Mouse (Mus musculus): ENCODE results near the gene Rpl32. TPM values are rescaled to one million over a fixed set of nuclear protein-coding genes. Genes with fewer than 3 reads are reported as not detected.
A peak's percentile ranks its signal among the peaks of the same experiment; 100 is the strongest.

Rpl32 gene
- 1,664 and 1,794 TPM in 2 replicates for polyA plus RNA-seq (2014; fragmentation: Nextera tagmentation; extraction: Ambion mirVana)

DNA sequence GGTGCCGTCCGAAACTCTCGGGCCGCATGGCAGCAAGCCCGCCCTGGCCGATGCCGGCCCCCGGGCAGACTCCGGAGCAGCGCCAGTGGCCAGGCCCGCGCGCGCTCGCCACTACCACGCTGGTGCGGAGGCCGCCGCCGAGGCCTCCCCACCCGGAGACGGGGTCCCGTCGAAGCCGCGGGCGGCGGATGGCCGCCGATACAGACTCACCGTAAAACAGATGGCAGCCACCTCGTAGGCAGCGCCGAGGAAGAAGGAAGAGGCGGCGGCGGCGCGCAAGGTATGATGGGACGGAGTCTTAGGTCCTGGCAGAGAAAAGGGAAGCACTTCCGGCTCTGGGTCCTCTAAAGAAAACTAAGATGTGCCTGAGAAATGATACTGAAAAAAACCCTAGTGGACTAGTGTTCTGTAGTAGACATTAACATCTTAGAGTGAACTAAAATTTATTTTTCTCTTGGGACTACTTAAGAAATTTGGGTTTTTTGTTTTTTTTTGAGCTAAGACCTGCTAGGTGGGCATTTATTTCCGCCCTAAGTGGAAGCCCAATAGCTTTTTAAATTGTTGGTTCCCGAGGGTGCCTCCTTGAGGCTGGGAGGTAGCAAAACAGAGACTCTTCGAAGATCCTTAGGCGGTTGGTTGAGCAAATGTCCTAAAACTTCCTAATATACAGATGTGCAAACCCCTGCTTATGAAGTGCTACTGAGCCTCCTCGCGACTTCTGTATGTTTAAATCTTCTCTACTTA, at the start of gene Rpl32:
Rpl32 (minus strand) TSS at position 260 of the 744 bp plus-strand sequence.
- H3K4me3 ChIP-seq (ENCODE audit: low read depth, low read length), result peak within 1 kb of the TSS; percentile 98
- H3K9me3 ChIP-seq (ENCODE audit: control insufficient read depth, low read length), result no peaks in the 10 kb centered on the region
- peaks cover 18% of the 10 kb centered on the region for H3K4me1 ChIP-seq (replicated peaks; ENCODE audit: control insufficient read depth, insufficient read depth, low read length)
- ATAC-seq (replicated peaks; ENCODE audit: low FRiP score) (peak; percentile 83), DNase-seq (ENCODE audit: low spot score) (peak; percentile 92)
- peaks cover 9% of the 10 kb centered on the region for H3K36me3 ChIP-seq (ENCODE audit: control insufficient read depth, insufficient read depth, low read length)
- H3K27me3 ChIP-seq (ENCODE audit: control insufficient read depth, insufficient read depth, low read length), result no peaks in the 10 kb centered on the region
- H3K9ac ChIP-seq (ENCODE audit: low read length), result peak within 1 kb of the TSS; percentile 100
- peak within 1 kb of the TSS; percentile 91 for H3K27ac ChIP-seq (ENCODE audit: low read depth, low read length)
- WGBS, result under 1% methylated on average over 47 of the region's 47 CpGs
- H3K4me2 ChIP-seq (ENCODE audit: low read depth, low read length, severe bottlenecking), result peak within 1 kb of the TSS; percentile 90

DNA sequence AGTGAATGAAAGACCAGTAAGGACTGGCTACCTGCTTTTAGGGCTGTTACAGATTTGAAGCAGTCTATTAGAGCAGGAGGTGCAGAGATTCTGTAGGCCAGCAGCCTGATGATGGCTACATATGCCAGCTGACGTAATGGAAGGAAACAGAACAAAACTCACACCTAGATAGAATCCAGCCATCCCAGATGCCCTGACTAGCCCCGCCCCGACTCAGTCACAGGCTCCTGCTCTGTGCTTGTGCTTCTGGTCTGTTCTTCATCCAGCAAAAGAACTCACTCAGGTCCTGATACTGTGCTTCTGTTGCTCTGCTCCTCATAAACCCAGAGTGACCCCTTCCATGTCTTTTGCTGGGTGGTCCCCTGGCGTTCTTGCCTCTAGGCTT, 47.8 kb upstream of the Rpl32 start:
- peaks cover 5% of the 10 kb centered on the region; the same call in 1 of the 2 replicates for H3K4me1 ChIP-seq (replicated peaks; ENCODE audit: control insufficient read depth, insufficient read depth, low read length)
- no peak overlapping the region for H3K9ac ChIP-seq (ENCODE audit: low read length)
- H3K36me3 ChIP-seq (ENCODE audit: control insufficient read depth, insufficient read depth, low read length), result no peaks in the 10 kb centered on the region; the same call in 1 of the 2 replicates
- H3K4me2 ChIP-seq (ENCODE audit: low read depth, low read length, severe bottlenecking), result no peak overlapping the region
- DNase-seq (ENCODE audit: low spot score), result no peak
- 96% methylated on average over 4 of the region's 4 CpGs for WGBS
- no peak overlapping the region for H3K4me3 ChIP-seq (ENCODE audit: low read depth, low read length)
- ATAC-seq (replicated peaks; ENCODE audit: low FRiP score), result no peak
- no peaks in the 10 kb centered on the region for H3K27me3 ChIP-seq (ENCODE audit: control insufficient read depth, insufficient read depth, low read length)
- H3K27ac ChIP-seq (ENCODE audit: low read depth, low read length), result no peak overlapping the region
- no peaks in the 10 kb centered on the region for H3K9me3 ChIP-seq (ENCODE audit: control insufficient read depth, low read length)

DNA sequence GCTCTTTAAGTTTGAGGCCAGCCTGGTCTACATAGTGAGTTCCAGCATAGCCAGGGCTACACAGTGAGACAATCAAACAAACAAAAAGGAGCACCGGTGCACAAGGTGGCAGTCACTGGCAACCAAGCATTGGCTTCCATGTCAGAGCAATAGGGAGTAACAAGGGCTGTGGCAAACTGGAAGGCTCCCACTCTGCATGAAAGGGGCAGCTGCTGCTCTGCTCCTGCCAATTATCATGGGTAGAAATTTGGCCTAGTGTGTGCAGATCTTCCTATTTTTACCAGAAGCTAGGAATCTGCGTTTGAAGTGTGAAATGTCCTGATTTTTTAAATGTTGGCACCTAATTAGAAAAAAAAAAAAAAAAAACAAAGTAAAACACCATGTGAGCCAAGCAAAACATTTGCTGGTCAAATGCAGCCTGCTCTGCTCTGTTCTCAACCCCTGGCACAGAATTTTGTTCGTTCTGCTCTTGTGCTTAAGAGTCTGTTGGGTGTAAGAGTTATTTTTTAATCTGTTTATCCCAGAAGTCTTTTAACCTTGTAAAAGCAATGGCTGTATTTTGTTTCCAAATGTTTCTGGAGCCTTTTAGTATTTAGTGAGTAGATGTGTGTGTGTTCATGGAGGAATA, 47.3 kb upstream of the Rpl32 start:
- H3K4me3 ChIP-seq (ENCODE audit: low read depth, low read length), result no peak overlapping the region
- H3K4me2 ChIP-seq (ENCODE audit: low read depth, low read length, severe bottlenecking), result no peak overlapping the region
- WGBS, result 90% methylated on average over 3 of the region's 3 CpGs
- H3K27ac ChIP-seq (ENCODE audit: low read depth, low read length), result no peak overlapping the region
- no peaks in the 10 kb centered on the region; the same call in 1 of the 2 replicates for H3K36me3 ChIP-seq (ENCODE audit: control insufficient read depth, insufficient read depth, low read length)
- H3K4me1 ChIP-seq (replicated peaks; ENCODE audit: control insufficient read depth, insufficient read depth, low read length), result peaks cover 5% of the 10 kb centered on the region; the same call in 1 of the 2 replicates
- ATAC-seq (replicated peaks; ENCODE audit: low FRiP score) (no peak), DNase-seq (ENCODE audit: low spot score) (no peak)
- H3K9me3 ChIP-seq (ENCODE audit: control insufficient read depth, low read length), result no peaks in the 10 kb centered on the region
- H3K9ac ChIP-seq (ENCODE audit: low read length), result no peak overlapping the region
- H3K27me3 ChIP-seq (ENCODE audit: control insufficient read depth, insufficient read depth, low read length), result no peaks in the 10 kb centered on the region

DNA sequence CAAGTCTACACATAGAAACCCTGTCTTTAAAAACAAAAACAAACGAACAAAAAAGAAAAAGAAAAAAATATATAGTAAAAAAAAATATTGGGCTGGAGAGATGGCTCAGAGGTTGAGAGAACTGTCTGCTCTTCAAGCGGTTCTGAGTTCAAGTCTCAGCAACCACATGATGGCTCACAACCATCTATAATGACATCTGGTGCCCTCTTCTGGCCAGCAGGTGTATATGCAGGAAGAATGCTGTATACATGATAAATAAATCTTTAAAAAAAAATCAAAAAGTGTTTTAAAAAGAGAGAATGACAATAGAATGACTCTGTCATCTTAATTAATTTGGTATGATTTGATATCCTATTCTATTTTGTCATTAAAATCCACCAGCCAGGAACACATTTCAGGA, 45.9 kb upstream of the Rpl32 start:
- no peak overlapping the region for H3K4me2 ChIP-seq (ENCODE audit: low read depth, low read length, severe bottlenecking)
- peaks cover 5% of the 10 kb centered on the region; the same call in 1 of the 2 replicates for H3K4me1 ChIP-seq (replicated peaks; ENCODE audit: control insufficient read depth, insufficient read depth, low read length)
- H3K9ac ChIP-seq (ENCODE audit: low read length), result no peak overlapping the region
- no peak overlapping the region for H3K4me3 ChIP-seq (ENCODE audit: low read depth, low read length)
- WGBS, result 64% methylated on average over 2 of the region's 2 CpGs
- H3K36me3 ChIP-seq (ENCODE audit: control insufficient read depth, insufficient read depth, low read length), result no peaks in the 10 kb centered on the region; the same call in 1 of the 2 replicates
- H3K27me3 ChIP-seq (ENCODE audit: control insufficient read depth, insufficient read depth, low read length), result no peaks in the 10 kb centered on the region
- no peak for ATAC-seq (replicated peaks; ENCODE audit: low FRiP score)
- H3K9me3 ChIP-seq (ENCODE audit: control insufficient read depth, low read length), result no peaks in the 10 kb centered on the region
- no peak for DNase-seq (ENCODE audit: low spot score)
- H3K27ac ChIP-seq (ENCODE audit: low read depth, low read length), result no peak overlapping the region

DNA sequence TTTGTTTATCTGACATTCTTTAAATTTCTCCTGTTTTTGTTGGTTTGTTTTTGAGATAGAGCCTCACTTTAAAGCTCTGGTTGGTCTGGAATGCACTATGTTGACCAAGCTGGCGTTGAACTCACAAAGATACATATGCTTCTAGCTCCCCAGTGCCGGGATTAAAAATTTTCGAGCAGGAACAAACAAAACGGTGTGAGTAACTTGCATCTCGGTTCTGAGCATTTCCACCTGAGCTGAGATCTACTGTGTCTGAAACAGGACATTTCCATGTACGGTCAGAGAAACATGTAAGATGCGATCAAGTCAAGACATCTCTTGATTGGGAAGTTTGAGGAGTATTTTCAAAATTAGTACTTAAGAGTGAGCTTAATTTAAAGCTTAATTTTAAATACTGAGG, 45.4 kb upstream of the Rpl32 start:
- Histone ChIP-seq H3K36me3 (ENCODE audit: control insufficient read depth, insufficient read depth, low read length) (no peaks in the 10 kb centered on the region; the same call in 1 of the 2 replicates), H3K4me3 (ENCODE audit: low read depth, low read length) (peak overlapping the region; percentile 59), H3K27ac (ENCODE audit: low read depth, low read length) (peak overlapping the region; percentile 90), H3K9me3 (ENCODE audit: control insufficient read depth, low read length) (no peaks in the 10 kb centered on the region), H3K9ac (ENCODE audit: low read length) (peak overlapping the region; percentile 71), H3K4me1 (replicated peaks; ENCODE audit: control insufficient read depth, insufficient read depth, low read length) (peaks cover 5% of the 10 kb centered on the region; the same call in 1 of the 2 replicates), H3K27me3 (ENCODE audit: control insufficient read depth, insufficient read depth, low read length) (no peaks in the 10 kb centered on the region), H3K4me2 (ENCODE audit: low read depth, low read length, severe bottlenecking) (peak overlapping the region; percentile 56)
- 40% methylated on average over 7 of the region's 7 CpGs for whole genome bisulfite sequencing
- no peak for DNase-seq (ENCODE audit: low spot score)
- ATAC-seq (replicated peaks; ENCODE audit: low FRiP score), result 0 out of 2 replicates have a peak, but pooled peaks have one; percentile 0

DNA sequence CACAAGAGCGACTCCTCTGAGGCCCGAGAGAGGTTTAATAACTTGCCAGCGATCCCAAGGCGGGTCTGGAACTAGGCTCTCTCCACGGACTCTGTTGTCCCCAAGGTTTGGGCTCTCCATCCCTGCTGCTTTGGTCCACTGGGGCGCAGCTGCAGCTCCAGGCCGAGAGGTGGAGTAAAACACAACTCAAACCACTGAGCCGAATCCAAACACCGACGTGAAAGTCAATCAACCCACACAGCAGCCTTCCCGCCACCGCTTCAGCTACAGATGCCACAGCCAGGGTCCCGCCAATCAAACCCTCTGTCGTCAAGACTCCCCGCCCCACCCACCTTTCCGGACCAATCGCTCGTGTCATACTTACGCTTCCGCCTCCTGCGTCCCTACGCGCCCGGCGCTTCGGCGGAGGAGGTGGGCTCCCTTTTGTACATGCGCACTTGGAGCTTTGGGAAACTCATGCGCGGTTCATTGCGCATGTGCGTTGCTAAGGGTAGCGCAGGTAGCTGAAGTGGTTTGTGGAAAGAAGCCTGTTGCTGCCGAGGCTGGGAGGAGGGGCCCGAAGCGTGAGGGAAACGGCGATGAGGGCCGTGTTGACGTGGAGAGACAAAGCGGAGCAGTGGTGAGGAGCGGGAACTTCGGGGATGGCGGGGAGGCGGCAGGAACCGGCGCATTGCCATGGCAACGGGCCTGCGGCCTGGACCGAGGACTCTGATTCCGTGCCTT, 44.7 kb upstream of the Rpl32 start, which contains the start of the genes Mbd4 and Ift122:
Mbd4 (minus strand) TSS at position 281 of the 723 bp plus-strand sequence.
Ift122 (plus strand) TSS at position 380 of the 723 bp plus-strand sequence.
- Histone ChIP-seq H3K4me3 (ENCODE audit: low read depth, low read length) (peak within 1 kb of the TSS; percentile 59), H3K9ac (ENCODE audit: low read length) (peak within 1 kb of the TSS; percentile 77), H3K27ac (ENCODE audit: low read depth, low read length) (peak within 1 kb of the TSS; percentile 90), H3K4me2 (ENCODE audit: low read depth, low read length, severe bottlenecking) (peak within 1 kb of the TSS; percentile 64), H3K4me1 (replicated peaks; ENCODE audit: control insufficient read depth, insufficient read depth, low read length) (peaks cover 5% of the 10 kb centered on the region; the same call in 1 of the 2 replicates), H3K27me3 (ENCODE audit: control insufficient read depth, insufficient read depth, low read length) (no peaks in the 10 kb centered on the region), H3K36me3 (ENCODE audit: control insufficient read depth, insufficient read depth, low read length) (no peaks in the 10 kb centered on the region; the same call in 1 of the 2 replicates), H3K9me3 (ENCODE audit: control insufficient read depth, low read length) (no peaks in the 10 kb centered on the region)
- ATAC-seq (replicated peaks; ENCODE audit: low FRiP score) (peak; percentile 97), DNase-seq (ENCODE audit: low spot score) (peak; percentile 99)
- WGBS, result under 1% methylated on average over 51 of the region's 51 CpGs

DNA sequence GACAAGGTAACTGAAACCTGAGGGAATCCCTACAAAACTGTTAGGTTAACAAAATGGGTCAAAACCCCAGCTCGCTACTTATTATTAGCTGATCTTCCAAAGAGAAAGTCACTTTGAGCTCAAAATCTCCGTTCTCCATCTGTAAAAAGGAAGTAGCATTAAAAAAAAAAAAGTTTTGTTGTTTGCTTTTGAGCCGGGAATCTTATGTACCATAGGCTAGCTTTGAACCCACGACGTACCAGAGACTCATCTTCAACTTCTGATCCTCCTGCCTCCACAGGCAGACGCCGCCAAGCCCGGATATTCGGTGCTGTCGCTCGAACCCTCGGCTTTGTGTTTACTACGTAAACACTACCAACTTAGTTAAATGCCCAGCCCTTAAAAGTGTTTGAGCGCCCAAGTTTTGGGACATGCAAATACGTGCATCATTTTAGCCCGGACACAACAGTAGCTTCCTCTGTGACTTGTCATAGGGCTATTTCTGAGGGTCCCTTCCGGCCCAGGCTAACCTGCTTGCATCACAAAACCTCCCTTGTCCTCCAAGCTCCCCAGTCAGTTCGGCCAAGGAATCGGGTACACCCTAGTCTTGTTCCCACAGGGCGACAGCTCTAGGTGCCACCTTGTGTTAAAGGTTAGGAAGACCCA, 44.0 kb upstream of the Rpl32 start:
- 6% methylated on average over 20 of the region's 20 CpGs for WGBS

More for the DNA sequence above, 44.0 kb upstream of the Rpl32 start:
- H3K36me3 ChIP-seq (ENCODE audit: control insufficient read depth, insufficient read depth, low read length), result no peaks in the 10 kb centered on the region; the same call in 1 of the 2 replicates
- H3K27me3 ChIP-seq (ENCODE audit: control insufficient read depth, insufficient read depth, low read length), result no peaks in the 10 kb centered on the region
- peak; percentile 25 for ATAC-seq (replicated peaks; ENCODE audit: low FRiP score)
- H3K4me2 ChIP-seq (ENCODE audit: low read depth, low read length, severe bottlenecking), result peak overlapping the region; percentile 64
- H3K9ac ChIP-seq (ENCODE audit: low read length), result peak overlapping the region; percentile 77
- DNase-seq (ENCODE audit: low spot score), result no peak
- peak overlapping the region; percentile 59 for H3K4me3 ChIP-seq (ENCODE audit: low read depth, low read length)
- peak overlapping the region; percentile 82 for H3K27ac ChIP-seq (ENCODE audit: low read depth, low read length)
- H3K9me3 ChIP-seq (ENCODE audit: control insufficient read depth, low read length), result no peaks in the 10 kb centered on the region
- peaks cover 5% of the 10 kb centered on the region; the same call in 1 of the 2 replicates for H3K4me1 ChIP-seq (replicated peaks; ENCODE audit: control insufficient read depth, insufficient read depth, low read length)
